In genomic region chr4:34581990-34582389, GRCm38 (mm10) we compare ENCODE assay signal across 20 mouse cellular contexts. TPM values are rescaled to one million over a fixed set of nuclear protein-coding genes. Genes with fewer than 3 reads are reported as not detected.
DNase-seq lines count a peak whose midpoint lies in the region; ATAC-seq and TF ChIP-seq lines count a peak whose summit lies in the region.
"Had no signal": no experiment of that assay in that cellular context is flagged by ENCODE, and none has a peak within 500 bp of the region (broad histone marks: within the 10 kb centered on the region; RNA-seq: fewer than 3 reads in every experiment).

No protein-coding gene starts in this region.

- no peak for ATAC-seq in heart, embryonic 16.5 days (replicated peaks; ENCODE audit: extremely low read depth, insufficient read depth, low FRiP score)
- ATAC-seq in neural tube, embryonic 11.5 days (ENCODE audit: insufficient read depth, low FRiP score, low TSS enrichment), result peak; percentile 60
- no peak for ATAC-seq in intestine, postnatal 0 days
- ATAC-seq: liver, embryonic 12.5 days had no signal

- peaks cover 50% of the 10 kb centered on the region for H3K36me3 ChIP-seq in heart, embryonic 16.5 days (ENCODE audit: control insufficient read depth, insufficient read depth)
- peaks cover 9% of the 10 kb centered on the region for H3K36me3 ChIP-seq in neural tube, embryonic 11.5 days (ENCODE audit: control insufficient read depth, insufficient read depth, low read length)
- H3K36me3 ChIP-seq in intestine, postnatal 0 days (ENCODE audit: control insufficient read depth, insufficient read depth), result peaks cover 59% of the 10 kb centered on the region

- no peak for TF ChIP-seq CTCF in intestine, postnatal 0 days (IDR thresholded peaks at IDR 0.05; ENCODE audit: low read depth)

- H3K9ac ChIP-seq in heart, embryonic 16.5 days (ENCODE audit: low read length), result no peak overlapping the region
- no peak overlapping the region for H3K9ac ChIP-seq in neural tube, embryonic 11.5 days (ENCODE audit: low read length)
- no peak overlapping the region for H3K9ac ChIP-seq in intestine, postnatal 0 days (ENCODE audit: low read depth, low read length)
- H3K9ac ChIP-seq: embryonic facial prominence, embryonic 15.5 days; hindbrain, embryonic 13.5 days; liver, embryonic 12.5 days had no signal

- WGBS in heart, embryonic 16.5 days, result 61% methylated on average over 7 of the region's 7 CpGs
- WGBS in neural tube, embryonic 11.5 days, result 47% methylated on average over 7 of the region's 7 CpGs
- 65% methylated on average over 7 of the region's 7 CpGs for WGBS in intestine, postnatal 0 days

- peak overlapping the region; percentile 48 for H3K27ac ChIP-seq in heart, embryonic 16.5 days (ENCODE audit: low read length)
- H3K27ac ChIP-seq in neural tube, embryonic 11.5 days (ENCODE audit: low read depth, low read length), result no peak overlapping the region
- no peak overlapping the region for H3K27ac ChIP-seq in intestine, postnatal 0 days (ENCODE audit: low read depth, low read length)
- H3K27ac ChIP-seq: embryonic facial prominence, embryonic 15.5 days; hindbrain, embryonic 13.5 days; liver, embryonic 12.5 days; midbrain, embryonic 10.5 days had no signal

- H3K4me1 ChIP-seq in heart, embryonic 16.5 days (ENCODE audit: control insufficient read depth, insufficient read depth, low read length), result peaks cover 17% of the 10 kb centered on the region
- 0 out of 2 replicates have a peak, but pooled peaks cover 3% of the 10 kb centered on the region for H3K4me1 ChIP-seq in neural tube, embryonic 11.5 days (ENCODE audit: control insufficient read depth, insufficient read depth, low read length)
- no peaks in the 10 kb centered on the region for H3K4me1 ChIP-seq in intestine, postnatal 0 days (replicated peaks; ENCODE audit: control insufficient read depth, insufficient read depth, low read length)
- H3K4me1 ChIP-seq: embryonic facial prominence, embryonic 15.5 days; midbrain, embryonic 10.5 days had no signal

- no peak for DNase-seq in heart, adult 8-10 months (ENCODE audit: low spot score)
- DNase-seq in neural tube, embryonic 11.5 days (ENCODE audit: low spot score), result no peak
- no peak for DNase-seq in neural tube, embryonic 10.5 days (ENCODE audit: extremely low spot score, low spot score)
- DNase-seq in R1 (ENCODE audit: low read depth, low spot score), result peak; percentile 93
- DNase-seq in right cerebral cortex, postnatal 25 days, result peak; percentile 46
- DNase-seq in embryo, embryonic 10 days (ENCODE audit: low spot score), result no peak
- DNase-seq: adrenal gland, postnatal 25 days; cerebellum, adult 18-20 months; cerebellum, postnatal 25 days; gastrocnemius, postnatal 14 days; heart, adult 18-20 months; kidney, postnatal 36 days; lung, adult 2 months; thymus, postnatal 25 days had no signal

- no peak overlapping the region for H3K4me2 ChIP-seq in heart, embryonic 16.5 days (ENCODE audit: low read depth, low read length)
- no peak overlapping the region for H3K4me2 ChIP-seq in neural tube, embryonic 11.5 days (ENCODE audit: low read depth)
- no peak overlapping the region for H3K4me2 ChIP-seq in intestine, postnatal 0 days (replicated peaks; ENCODE audit: low read depth)
- H3K4me2 ChIP-seq: embryonic facial prominence, embryonic 15.5 days; hindbrain, embryonic 13.5 days; liver, embryonic 12.5 days had no signal

- H3K4me3 ChIP-seq in heart, embryonic 16.5 days (ENCODE audit: low read length), result no peak overlapping the region
- no peak overlapping the region for H3K4me3 ChIP-seq in neural tube, embryonic 11.5 days (ENCODE audit: low read depth, low read length)
- H3K4me3 ChIP-seq in intestine, postnatal 0 days (ENCODE audit: low read depth, low read length), result no peak overlapping the region
- H3K4me3 ChIP-seq: embryonic facial prominence, embryonic 15.5 days; hindbrain, embryonic 13.5 days; liver, embryonic 12.5 days; midbrain, embryonic 10.5 days had no signal

- no peaks in the 10 kb centered on the region for H3K9me3 ChIP-seq in heart, embryonic 16.5 days (replicated peaks; ENCODE audit: control insufficient read depth, low read length)
- H3K9me3 ChIP-seq in neural tube, embryonic 11.5 days (ENCODE audit: control insufficient read depth, low read length), result no peaks in the 10 kb centered on the region
- no peaks in the 10 kb centered on the region for H3K9me3 ChIP-seq in intestine, postnatal 0 days (ENCODE audit: control insufficient read depth)
- H3K9me3 ChIP-seq: embryonic facial prominence, embryonic 15.5 days; hindbrain, embryonic 13.5 days; liver, embryonic 12.5 days; midbrain, embryonic 10.5 days had no signal

- H3K27me3 ChIP-seq in heart, embryonic 16.5 days (ENCODE audit: control insufficient read depth, insufficient read depth, low read length), result no peaks in the 10 kb centered on the region
- H3K27me3 ChIP-seq in neural tube, embryonic 11.5 days (ENCODE audit: control insufficient read depth, insufficient read depth, low read length), result no peaks in the 10 kb centered on the region
- no peaks in the 10 kb centered on the region for H3K27me3 ChIP-seq in intestine, postnatal 0 days (replicated peaks; ENCODE audit: control insufficient read depth, insufficient read depth, low read length)
- H3K27me3 ChIP-seq: embryonic facial prominence, embryonic 15.5 days; hindbrain, embryonic 13.5 days; liver, embryonic 12.5 days had no signal

RNA-seq across cellular contexts. Expression of gene Akirin2, which starts 31.3 kb away (rescaled TPM):
- 28.1 and 31.0 TPM in 2 replicates for polyA plus RNA-seq in heart, embryonic 16.5 days (2015; fragmentation: Nextera tagmentation; extraction: Ambion mirVana)
- 10 to 100 TPM; 53.3 to 58.5 (median 56.8) TPM for total RNA-seq in heart, adult 8-10 months (2022)
- 104 and 112 TPM in 2 replicates for polyA plus RNA-seq in neural tube, embryonic 11.5 days (2014; fragmentation: Nextera tagmentation; extraction: Ambion mirVana)
- polyA plus RNA-seq in intestine, postnatal 0 days (2015; fragmentation: Nextera tagmentation; extraction: Ambion mirVana), result 32.2 and 36.6 TPM in 2 replicates

RNA-seq across cellular contexts. Expression of gene Orc3, which starts 32.8 kb away (rescaled TPM):
- polyA plus RNA-seq in heart, embryonic 16.5 days (2015; fragmentation: Nextera tagmentation; extraction: Ambion mirVana), result 63.2 and 68.9 TPM in 2 replicates
- total RNA-seq in heart, adult 8-10 months (2022), result 10 to 100 TPM; 32.9 to 36.3 (median 34.1) TPM
- 109 and 112 TPM in 2 replicates for polyA plus RNA-seq in neural tube, embryonic 11.5 days (2014; fragmentation: Nextera tagmentation; extraction: Ambion mirVana)
- 28.3 and 30.5 TPM in 2 replicates for polyA plus RNA-seq in intestine, postnatal 0 days (2015; fragmentation: Nextera tagmentation; extraction: Ambion mirVana)

RNA-seq across cellular contexts. Expression of gene Rars2, which starts 32.8 kb away (rescaled TPM):
- polyA plus RNA-seq in heart, embryonic 16.5 days (2015; fragmentation: Nextera tagmentation; extraction: Ambion mirVana), result 51.3 and 56.9 TPM in 2 replicates
- 10 to 100 TPM; 23.0 to 27.2 (median 26.1) TPM for total RNA-seq in heart, adult 8-10 months (2022)
- polyA plus RNA-seq in neural tube, embryonic 11.5 days (2014; fragmentation: Nextera tagmentation; extraction: Ambion mirVana), result 65.7 and 67.7 TPM in 2 replicates
- polyA plus RNA-seq in intestine, postnatal 0 days (2015; fragmentation: Nextera tagmentation; extraction: Ambion mirVana), result 27.4 and 31.1 TPM in 2 replicates

Comparison
In these comparisons a context has a peak if more than half of its experiments do, and no peak if none do; other contexts are left out.
1. DNase-seq: peak in R1 (single experiment) and right cerebral cortex, postnatal 25 days (single experiment); none in heart, adult 8-10 months (single experiment), neural tube, embryonic 11.5 days (single experiment), neural tube, embryonic 10.5 days (single experiment) and embryo, embryonic 10 days (single experiment).